Mouse (Mus musculus) intestine, postnatal 0 days (tissue): ENCODE measurements at regions not wholly inside any gene's neighbourhood (a gene's known extent, or its start where the extent isn't known, plus 50 kb on each side); places are given as distances from the start of the nearest gene placed in this dataset.

Experiments used
- ATAC-seq: fragments of 200-750 bp; cut with Nextera tagmentation; 2 replicates; pipeline ENCODE4 v1.8.0; 2017; ENCODE audit warnings: mild to moderate bottlenecking, moderate TSS enrichment, moderate library complexity
- H3K27ac ChIP-seq: fragments of 300-500 bp; sonication (generic); 2 replicates; pipeline ENCODE4 v1.5.1; 2014; ENCODE audit warnings: mild to moderate bottlenecking, low read depth, low read length, moderate library complexity
- H3K27me3 ChIP-seq: fragments of 300-500 bp; sonication (generic); replicated peaks from 2 replicates; pipeline ENCODE4 v1.6.1; 2014; ENCODE audit warnings: low read length, mixed read lengths; ENCODE audit not compliant: control insufficient read depth, insufficient read depth
- H3K36me3 ChIP-seq: fragments of 300-500 bp; sonication (generic); 2 replicates; pipeline ENCODE4 v1.6.1; 2014; ENCODE audit warnings: mild to moderate bottlenecking, moderate library complexity; ENCODE audit not compliant: control insufficient read depth, insufficient read depth
- H3K4me1 ChIP-seq: fragments of 300-500 bp; sonication (generic); replicated peaks from 2 replicates; pipeline ENCODE4 v1.6.1; 2014; ENCODE audit warnings: antibody characterized with exemption, low read length, mixed read lengths; ENCODE audit not compliant: control insufficient read depth, insufficient read depth
- H3K4me2 ChIP-seq: fragments of 300-500 bp; sonication (generic); replicated peaks from 2 replicates; pipeline ENCODE4 v1.6.1; 2014; ENCODE audit warnings: low read depth, mild to moderate bottlenecking, moderate library complexity
- H3K4me3 ChIP-seq: fragments of 300-500 bp; sonication (generic); 2 replicates; pipeline ENCODE4 v1.5.1; 2014; ENCODE audit warnings: low read depth, low read length
- H3K9ac ChIP-seq: fragments of 300-500 bp; sonication (generic); 2 replicates; pipeline ENCODE4 v1.6.1; 2014; ENCODE audit warnings: mild to moderate bottlenecking, low read depth, low read length
- H3K9me3 ChIP-seq: fragments of 300-500 bp; sonication (generic); 2 replicates; pipeline ENCODE4 v1.6.1; 2016; ENCODE audit warnings: mixed run types; ENCODE audit not compliant: control insufficient read depth
- CTCF ChIP-seq: sonication (generic); IDR thresholded peaks from 2 replicates; pipeline ENCODE4 v1.5.1; 2016; ENCODE audit warnings: low read depth, mild to moderate bottlenecking, control low read depth, antibody characterized with exemption, moderate library complexity
- WGBS: fragments of 180-500 bp; shearing (Covaris S2); extraction: QIAGEN DNeasy Blood & Tissue Kit; methylation state at CpG from one replicate; pipeline ENCODE4 v1.1.7; 2014; 5-methylcytosine and 5-hydroxymethylcytosine counted together

GRCm38 (mm10) chr15:96784578-96784977 lies 85.0 kb upstream of the Slc38a2 start:
- Histone ChIP-seq H3K4me1 (no peaks in the 10 kb centered on the region), H3K36me3 (no peaks in the 10 kb centered on the region), H3K27ac (no peak overlapping the region), H3K9me3 (no peaks in the 10 kb centered on the region), H3K27me3 (no peaks in the 10 kb centered on the region), H3K4me3 (no peak overlapping the region), H3K4me2 (no peak overlapping the region), H3K9ac (no peak overlapping the region)
- 91% methylated on average over 7 of the region's 7 CpGs for WGBS
- ATAC-seq, result no peak
- no peak for TF ChIP-seq CTCF

GRCm38 (mm10) chr15:96781560-96781959 lies 82.0 kb upstream of the Slc38a2 start:
- no peak for ATAC-seq
- no peaks in the 10 kb centered on the region for H3K36me3 ChIP-seq
- no peak overlapping the region for H3K9ac ChIP-seq
- H3K27me3 ChIP-seq, result no peaks in the 10 kb centered on the region
- H3K9me3 ChIP-seq, result no peaks in the 10 kb centered on the region
- 81% methylated on average over 5 of the region's 5 CpGs for WGBS
- H3K4me3 ChIP-seq, result no peak overlapping the region
- peak; percentile 27 for TF ChIP-seq CTCF
- H3K4me2 ChIP-seq, result no peak overlapping the region
- H3K4me1 ChIP-seq, result no peaks in the 10 kb centered on the region
- no peak overlapping the region for H3K27ac ChIP-seq

DNA sequence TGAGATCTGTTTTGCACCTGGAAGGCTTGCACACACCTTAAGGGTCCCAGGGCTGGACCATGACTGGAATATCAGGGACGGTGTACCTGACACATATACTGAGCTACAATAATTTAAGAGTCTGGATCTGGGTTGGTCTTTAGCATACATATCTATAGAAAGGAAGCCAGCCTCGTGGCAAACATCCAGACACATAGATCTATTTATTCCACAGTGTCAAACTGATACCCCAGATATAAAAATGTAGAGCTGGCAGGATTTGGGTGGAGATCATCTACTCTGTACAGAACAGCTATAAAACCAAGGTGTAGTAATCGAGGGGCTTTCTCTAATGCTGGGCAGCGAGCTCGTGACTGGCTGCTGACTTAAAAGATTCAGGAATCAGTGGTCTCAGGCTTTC lies 81.1 kb upstream of the Slc38a2 start:
- Histone ChIP-seq H3K27ac (no peak overlapping the region), H3K4me1 (no peaks in the 10 kb centered on the region), H3K4me2 (no peak overlapping the region), H3K4me3 (no peak overlapping the region), H3K36me3 (no peaks in the 10 kb centered on the region), H3K9ac (no peak overlapping the region), H3K27me3 (no peaks in the 10 kb centered on the region), H3K9me3 (no peaks in the 10 kb centered on the region)
- TF ChIP-seq CTCF, result no peak
- ATAC-seq, result no peak
- WGBS, result 91% methylated on average over 5 of the region's 5 CpGs

- WGBS, result 87% methylated on average over 7 of the region's 7 CpGs
- no peak overlapping the region for H3K4me2 ChIP-seq
- no peak for TF ChIP-seq CTCF
- no peaks in the 10 kb centered on the region for H3K36me3 ChIP-seq
- no peak overlapping the region for H3K4me3 ChIP-seq
- no peak overlapping the region for H3K27ac ChIP-seq
- H3K9me3 ChIP-seq, result no peaks in the 10 kb centered on the region
- no peak for ATAC-seq
- H3K27me3 ChIP-seq, result no peaks in the 10 kb centered on the region
- no peaks in the 10 kb centered on the region for H3K4me1 ChIP-seq
- no peak overlapping the region for H3K9ac ChIP-seq
Measured at GRCm38 (mm10) chr15:96779358-96779757, 79.8 kb upstream of the Slc38a2 start.

DNA sequence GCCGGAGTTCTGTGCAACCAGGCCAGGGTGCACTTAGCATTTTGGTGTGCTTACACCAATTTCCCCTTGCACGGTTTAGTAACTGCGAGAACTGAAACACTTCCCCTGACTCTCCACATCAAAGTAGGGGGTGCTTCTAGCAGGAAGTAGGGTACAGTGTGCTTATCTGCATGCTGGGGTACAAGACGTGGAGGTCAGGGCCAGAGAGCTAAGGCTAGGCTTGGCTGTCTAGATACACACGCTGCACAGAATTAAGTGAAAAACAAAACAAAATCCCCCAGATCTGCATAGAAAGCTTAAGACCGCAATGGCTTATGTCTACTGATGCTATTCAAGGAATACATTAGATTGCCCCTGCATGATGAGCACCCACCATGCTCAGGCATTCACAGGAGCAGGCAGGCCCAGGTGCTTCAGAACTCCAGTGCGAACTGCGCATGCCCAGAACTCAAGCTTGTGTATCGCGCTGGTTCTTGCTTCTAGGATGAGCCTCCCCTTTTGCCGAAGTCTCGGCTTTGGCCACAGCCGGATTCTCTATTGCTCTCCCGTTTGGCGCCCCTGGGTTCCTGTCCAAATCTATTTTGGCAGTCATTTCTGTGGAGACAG lies 78.9 kb upstream of the Slc38a2 start:
- H3K27ac ChIP-seq, result no peak overlapping the region
- ATAC-seq, result no peak
- WGBS, result 85% methylated on average over 15 of the region's 15 CpGs

GRCm38 (mm10) chr15:96776476-96777075 lies 77.0 kb upstream of the Slc38a2 start:
- H3K9me3 ChIP-seq, result no peaks in the 10 kb centered on the region
- no peaks in the 10 kb centered on the region for H3K4me1 ChIP-seq
- H3K27ac ChIP-seq, result no peak overlapping the region
- ATAC-seq, result no peak
- no peaks in the 10 kb centered on the region for H3K36me3 ChIP-seq
- no peaks in the 10 kb centered on the region for H3K27me3 ChIP-seq
- no peak for TF ChIP-seq CTCF
- H3K4me3 ChIP-seq, result no peak overlapping the region
- H3K4me2 ChIP-seq, result no peak overlapping the region
- no peak overlapping the region for H3K9ac ChIP-seq
- 55% methylated on average over 9 of the region's 9 CpGs for WGBS

More for the DNA sequence above, 78.9 kb upstream of the Slc38a2 start:
- H3K27me3 ChIP-seq, result no peaks in the 10 kb centered on the region
- H3K4me1 ChIP-seq, result no peaks in the 10 kb centered on the region
- H3K4me3 ChIP-seq, result no peak overlapping the region
- H3K36me3 ChIP-seq, result no peaks in the 10 kb centered on the region
- TF ChIP-seq CTCF, result no peak
- H3K9ac ChIP-seq, result no peak overlapping the region
- H3K4me2 ChIP-seq, result no peak overlapping the region
- no peaks in the 10 kb centered on the region for H3K9me3 ChIP-seq
